Mouse (Mus musculus): ENCODE data around the gene Gins3.
"Not testable (repeated sequence)": the region's sequence is repeated elsewhere in the genome, so short reads cannot be mapped to it uniquely, and the experiment has no call there.

The Gins3 gene

GRCm38 (mm10) chr8:95653351-95653750 is 20.1 kb downstream of the Gins3 start:
- no peak for DNase-seq (ENCODE audit: low spot score in 2 of 2)

- no peak for DNase-seq (ENCODE audit: low spot score in 2 of 2)
These were observed 22.6 kb downstream of the Gins3 start for GRCm38 (mm10) chr8:95655831-95656230.

GRCm38 (mm10) chr8:95656316-95657002 is 23.2 kb downstream of the Gins3 start:
- no peak for DNase-seq (ENCODE audit: low spot score in 2 of 2)

GRCm38 (mm10) chr8:95657523-95657922 is 24.3 kb downstream of the Gins3 start:
- no peak for DNase-seq (ENCODE audit: low spot score in 2 of 2)

- no peak for DNase-seq (ENCODE audit: low spot score in 2 of 2)
These were observed 27.2 kb downstream of the Gins3 start for GRCm38 (mm10) chr8:95660334-95660882.

GRCm38 (mm10) chr8:95661085-95661484 is 27.8 kb downstream of the Gins3 start:
- no peak for DNase-seq (ENCODE audit: low spot score in 2 of 2)

GRCm38 (mm10) chr8:95661575-95661974 is 28.3 kb downstream of the Gins3 start:
- DNase-seq (ENCODE audit: low spot score in 2 of 2) = no peak

- no peak for DNase-seq (ENCODE audit: low spot score in 2 of 2)
These were observed 29.8 kb downstream of the Gins3 start for GRCm38 (mm10) chr8:95662885-95663598.

GRCm38 (mm10) chr8:95663599-95663949 is 30.3 kb downstream of the Gins3 start:
- DNase-seq (ENCODE audit: low spot score in 2 of 2) = no peak

- DNase-seq (ENCODE audit: low spot score in 2 of 2) = not testable (repeated sequence)
These were observed 32.7 kb downstream of the Gins3 start for GRCm38 (mm10) chr8:95665813-95666452.

GRCm38 (mm10) chr8:95668163-95668958 is 35.1 kb downstream of the Gins3 start:
- DNase-seq (ENCODE audit: low spot score in 2 of 2) = no peak

GRCm38 (mm10) chr8:95669967-95670366 is 36.7 kb downstream of the Gins3 start:
- no peak for DNase-seq (ENCODE audit: low spot score in 2 of 2)

- DNase-seq (ENCODE audit: low spot score in 2 of 2) = no peak
These were observed 38.6 kb downstream of the Gins3 start for GRCm38 (mm10) chr8:95671861-95672260.

- DNase-seq (ENCODE audit: low spot score in 2 of 2) = no peak
These were observed 39.6 kb downstream of the Gins3 start for GRCm38 (mm10) chr8:95672811-95673210.

GRCm38 (mm10) chr8:95676631-95677030 is 43.4 kb downstream of the Gins3 start, which contains the start of gene Ndrg4:
TSS of gene Ndrg4 (plus strand) at chr8:95676980.
- DNase-seq (ENCODE audit: low spot score in 2 of 2) = no peak

- DNase-seq (ENCODE audit: low spot score in 2 of 2) = no peak
These were observed 44.4 kb downstream of the Gins3 start for GRCm38 (mm10) chr8:95677591-95678023.

- no peak for DNase-seq (ENCODE audit: low spot score in 2 of 2)
These were observed 44.9 kb downstream of the Gins3 start for GRCm38 (mm10) chr8:95678024-95678611.

- DNase-seq (ENCODE audit: low spot score in 2 of 2) = no peak
These were observed 54.9 kb downstream of the Gins3 start for GRCm38 (mm10) chr8:95688073-95688672.

- DNase-seq (ENCODE audit: low spot score in 2 of 2) = no peak
These were observed 57.8 kb downstream of the Gins3 start for GRCm38 (mm10) chr8:95690929-95691541.

GRCm38 (mm10) chr8:95694631-95695030 is 61.4 kb downstream of the Gins3 start:
- DNase-seq (ENCODE audit: low spot score in 2 of 2) = no peak
